Mouse (Mus musculus) limb, embryonic 10.5 days (tissue): ENCODE data around the gene Hoxa10. TPM values are rescaled to one million over a fixed set of nuclear protein-coding genes. Genes with fewer than 3 reads are reported as not detected.

ENCODE experiments used
- DNase-seq: peaks from one replicate; pipeline ENCODE4 v3.0.0-alpha.2; 2017; ENCODE audit warnings: low spot score
- H3K27ac ChIP-seq: fragments of 300-500 bp; sonication (generic); 2 replicates; pipeline ENCODE4 v1.5.1; 2016; ENCODE audit warnings: mild to moderate bottlenecking
- H3K27me3 ChIP-seq: fragments of 300-500 bp; sonication (generic); 2 replicates; pipeline ENCODE4 v1.6.1; 2016; ENCODE audit warnings: low read depth, mild to moderate bottlenecking; ENCODE audit not compliant: poor library complexity, severe bottlenecking
- H3K36me3 ChIP-seq: fragments of 300-500 bp; sonication (generic); 2 replicates; pipeline ENCODE4 v1.6.1; 2016; ENCODE audit warnings: mild to moderate bottlenecking, moderate library complexity
- H3K4me1 ChIP-seq: fragments of 300-500 bp; sonication (generic); 2 replicates; pipeline ENCODE4 v1.6.1; 2016
- H3K4me3 ChIP-seq: fragments of 300-500 bp; sonication (generic); 2 replicates; pipeline ENCODE4 v1.5.1; 2016; ENCODE audit warnings: mild to moderate bottlenecking, moderate library complexity
- H3K9me3 ChIP-seq: fragments of 300-500 bp; sonication (generic); replicated peaks from 2 replicates; pipeline ENCODE4 v1.6.1; 2016; ENCODE audit warnings: mild to moderate bottlenecking
- whole genome bisulfite sequencing: fragments of 180-500 bp; shearing (Covaris S2); methylation state at CpG from one replicate; pipeline ENCODE4 v1.1.7; 2016; 5-methylcytosine and 5-hydroxymethylcytosine counted together
- polyA plus RNA-seq: library from polyadenylated mRNA; unstranded; fragments of >200 nt; fragmentation: Nextera tagmentation; extraction: Ambion mirVana; gene quantifications from 2 replicates; pipeline ENCODE4 v1.2.1, GENCODE M21; 2016

Hoxa10 gene
- polyA plus RNA-seq, 1 experiment from 2014 or later, result 195 TPM

DNA sequence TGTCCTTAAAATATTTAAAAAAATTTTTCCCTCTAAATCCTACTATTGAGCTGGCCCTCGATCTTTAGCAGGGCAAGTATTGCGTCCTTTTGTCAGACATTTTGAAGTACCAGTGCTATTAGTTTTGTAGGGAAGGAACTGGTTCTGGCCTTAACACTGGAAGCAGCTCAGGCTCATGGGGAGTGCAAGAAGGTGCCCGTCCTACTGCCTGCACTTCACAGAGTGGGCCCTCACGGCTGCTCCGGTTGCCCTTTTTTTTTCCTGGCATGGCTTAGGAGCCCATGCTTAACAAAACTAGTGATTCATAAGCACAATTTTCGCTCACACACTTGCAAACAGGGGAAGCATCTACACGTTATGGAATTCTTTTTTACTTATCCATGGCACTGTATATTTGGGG, 1.7 kb downstream of the Hoxa10 start:
- WGBS, result under 1% methylated on average over 7 of the region's 7 CpGs

DNA sequence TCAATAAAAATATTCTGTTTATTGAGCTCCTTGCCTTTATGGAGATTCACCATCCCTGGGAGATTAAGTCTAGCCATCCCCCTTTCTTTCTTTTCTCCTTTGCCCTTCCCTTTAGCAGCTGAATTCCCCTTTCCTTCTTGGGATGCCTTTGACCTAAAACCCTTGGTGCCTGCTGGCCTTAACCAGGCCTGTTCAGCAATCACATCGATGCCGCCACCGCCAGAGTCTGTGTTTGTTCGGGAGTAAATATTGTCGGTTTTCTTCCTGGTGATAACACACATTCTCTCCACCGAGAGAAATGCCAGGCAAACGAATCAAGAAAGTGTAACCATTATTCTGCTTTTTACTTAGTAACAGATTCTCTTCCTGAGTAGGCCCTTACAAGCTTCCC, 2.5 kb downstream of the Hoxa10 start:
- Histone ChIP-seq H3K4me3 (peak overlapping the region; percentile 90), H3K4me1 (peaks cover 54% of the 10 kb centered on the region), H3K36me3 (peaks cover 47% of the 10 kb centered on the region), H3K27ac (peak overlapping the region; percentile 99), H3K9me3 (no peaks in the 10 kb centered on the region), H3K27me3 (peaks cover 79% of the 10 kb centered on the region)
- WGBS, result 1% methylated on average over 7 of the region's 7 CpGs
- no peak for DNase-seq

More for the DNA sequence above, 1.7 kb downstream of the Hoxa10 start:
- Histone ChIP-seq H3K9me3 (no peaks in the 10 kb centered on the region), H3K4me3 (peak overlapping the region; percentile 90), H3K27me3 (peaks cover 80% of the 10 kb centered on the region), H3K27ac (peak overlapping the region; percentile 99), H3K36me3 (peaks cover 47% of the 10 kb centered on the region), H3K4me1 (peaks cover 60% of the 10 kb centered on the region)
- DNase-seq, result no peak

- 6% methylated on average over 10 of the region's 10 CpGs for WGBS
- peaks cover 48% of the 10 kb centered on the region for H3K4me1 ChIP-seq
- H3K9me3 ChIP-seq, result no peaks in the 10 kb centered on the region
- H3K27ac ChIP-seq, result peak overlapping the region; percentile 99
- DNase-seq, result no peak
- H3K27me3 ChIP-seq, result peaks cover 73% of the 10 kb centered on the region
- peaks cover 47% of the 10 kb centered on the region for H3K36me3 ChIP-seq
- peak overlapping the region; percentile 90 for H3K4me3 ChIP-seq
These were observed 3.1 kb downstream of the Hoxa10 start for GRCm38 (mm10) chr6:52237346-52238154.

- Histone ChIP-seq H3K9me3 (no peaks in the 10 kb centered on the region), H3K36me3 (peaks cover 51% of the 10 kb centered on the region), H3K4me1 (peaks cover 42% of the 10 kb centered on the region), H3K27ac (peak overlapping the region; percentile 99), H3K4me3 (peak overlapping the region; percentile 90), H3K27me3 (peaks cover 67% of the 10 kb centered on the region)
- DNase-seq, result no peak
- WGBS, result 9% methylated on average over 3 of the region's 3 CpGs
These were observed 3.8 kb downstream of the Hoxa10 start for GRCm38 (mm10) chr6:52236806-52237205.

GRCm38 (mm10) chr6:52235866-52236265, 4.8 kb downstream of the Hoxa10 start:
- Histone ChIP-seq H3K36me3 (peaks cover 56% of the 10 kb centered on the region), H3K9me3 (no peaks in the 10 kb centered on the region), H3K4me1 (peaks cover 33% of the 10 kb centered on the region), H3K27me3 (peaks cover 58% of the 10 kb centered on the region), H3K4me3 (peak overlapping the region; percentile 90), H3K27ac (peak overlapping the region; percentile 99)
- 14% methylated on average over 6 of the region's 6 CpGs for WGBS
- DNase-seq, result no peak

- WGBS, result 22% methylated on average over 9 of the region's 9 CpGs
- H3K4me1 ChIP-seq, result peaks cover 32% of the 10 kb centered on the region
- peak overlapping the region; percentile 90 for H3K4me3 ChIP-seq
- H3K27me3 ChIP-seq, result peaks cover 56% of the 10 kb centered on the region
- H3K9me3 ChIP-seq, result no peaks in the 10 kb centered on the region
- peaks cover 62% of the 10 kb centered on the region for H3K36me3 ChIP-seq
- H3K27ac ChIP-seq, result peak overlapping the region; percentile 99
- DNase-seq, result no peak
These were observed 5.4 kb downstream of the Hoxa10 start for GRCm38 (mm10) chr6:52235267-52235666.

DNA sequence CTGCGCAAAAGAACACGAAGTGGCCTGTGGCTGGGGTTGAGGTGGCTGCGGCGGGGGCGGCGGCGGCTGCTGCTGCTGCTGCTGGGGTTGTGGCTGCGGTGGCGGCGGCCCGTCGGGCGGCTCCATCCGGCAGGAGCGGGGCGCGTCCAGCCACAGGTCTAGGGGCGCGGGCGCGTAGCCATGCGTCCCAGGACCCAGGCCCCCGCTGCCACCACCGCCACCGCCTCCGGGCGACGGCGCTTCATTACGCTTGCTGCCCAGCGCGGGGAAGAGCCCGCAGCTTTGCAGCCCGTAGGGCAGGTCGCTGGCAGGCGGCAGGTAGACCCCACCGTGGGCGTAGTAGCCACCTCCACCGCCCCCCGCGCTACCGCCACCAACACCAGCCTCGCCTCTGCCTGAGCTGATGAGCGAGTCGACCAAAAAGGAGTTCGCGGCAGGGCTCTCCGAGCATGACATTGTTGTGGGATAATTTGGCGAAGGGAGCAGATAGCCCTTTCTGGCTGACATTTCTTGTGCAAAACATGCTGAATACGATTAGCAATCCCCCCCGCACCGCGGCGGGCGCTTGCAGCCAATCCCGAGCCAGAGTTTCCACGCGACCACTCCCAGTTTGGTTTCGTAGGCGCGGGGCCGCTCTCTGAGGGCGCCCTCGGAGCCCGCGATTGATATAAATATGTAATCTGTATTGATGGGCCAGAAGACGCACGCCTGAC, 6.1 kb downstream of the Hoxa10 start:
- H3K4me3 ChIP-seq, result peak overlapping the region; percentile 90
- peak; percentile 88 for DNase-seq

GRCm38 (mm10) chr6:52233546-52234427, 6.9 kb downstream of the Hoxa10 start:
- peak overlapping the region; percentile 90 for H3K4me3 ChIP-seq
- peaks cover 77% of the 10 kb centered on the region for H3K36me3 ChIP-seq
- peak overlapping the region; percentile 99 for H3K27ac ChIP-seq

More for the DNA sequence above, 6.1 kb downstream of the Hoxa10 start:
- Histone ChIP-seq H3K36me3 (peaks cover 69% of the 10 kb centered on the region), H3K27ac (peak overlapping the region; percentile 99), H3K4me1 (peaks cover 32% of the 10 kb centered on the region), H3K9me3 (no peaks in the 10 kb centered on the region), H3K27me3 (peaks cover 56% of the 10 kb centered on the region)
- WGBS, result under 1% methylated on average over 68 of the region's 68 CpGs

GRCm38 (mm10) chr6:52232984-52233545, 7.6 kb downstream of the Hoxa10 start:
- DNase-seq, result no peak
- H3K36me3 ChIP-seq, result peaks cover 76% of the 10 kb centered on the region
- peak overlapping the region; percentile 90 for H3K4me3 ChIP-seq
- no peaks in the 10 kb centered on the region for H3K9me3 ChIP-seq
- H3K27ac ChIP-seq, result peak overlapping the region; percentile 99
- H3K27me3 ChIP-seq, result peaks cover 55% of the 10 kb centered on the region
- peaks cover 32% of the 10 kb centered on the region for H3K4me1 ChIP-seq
- WGBS, result under 1% methylated on average over 23 of the region's 23 CpGs

More at GRCm38 (mm10) chr6:52233546-52234427, 6.9 kb downstream of the Hoxa10 start:
- DNase-seq, result peak; percentile 77
- H3K9me3 ChIP-seq, result no peaks in the 10 kb centered on the region
- H3K4me1 ChIP-seq, result peaks cover 32% of the 10 kb centered on the region
- peaks cover 57% of the 10 kb centered on the region for H3K27me3 ChIP-seq
- under 1% methylated on average over 70 of the region's 70 CpGs for WGBS

GRCm38 (mm10) chr6:52232568-52232965, 8.1 kb downstream of the Hoxa10 start:
- under 1% methylated on average over 18 of the region's 18 CpGs for WGBS
- H3K27me3 ChIP-seq, result peaks cover 51% of the 10 kb centered on the region
- H3K4me1 ChIP-seq, result peaks cover 32% of the 10 kb centered on the region
- DNase-seq, result peak; percentile 70
- H3K4me3 ChIP-seq, result peak overlapping the region; percentile 90
- H3K27ac ChIP-seq, result peak overlapping the region; percentile 99
- H3K36me3 ChIP-seq, result peaks cover 71% of the 10 kb centered on the region
- no peaks in the 10 kb centered on the region for H3K9me3 ChIP-seq

DNA sequence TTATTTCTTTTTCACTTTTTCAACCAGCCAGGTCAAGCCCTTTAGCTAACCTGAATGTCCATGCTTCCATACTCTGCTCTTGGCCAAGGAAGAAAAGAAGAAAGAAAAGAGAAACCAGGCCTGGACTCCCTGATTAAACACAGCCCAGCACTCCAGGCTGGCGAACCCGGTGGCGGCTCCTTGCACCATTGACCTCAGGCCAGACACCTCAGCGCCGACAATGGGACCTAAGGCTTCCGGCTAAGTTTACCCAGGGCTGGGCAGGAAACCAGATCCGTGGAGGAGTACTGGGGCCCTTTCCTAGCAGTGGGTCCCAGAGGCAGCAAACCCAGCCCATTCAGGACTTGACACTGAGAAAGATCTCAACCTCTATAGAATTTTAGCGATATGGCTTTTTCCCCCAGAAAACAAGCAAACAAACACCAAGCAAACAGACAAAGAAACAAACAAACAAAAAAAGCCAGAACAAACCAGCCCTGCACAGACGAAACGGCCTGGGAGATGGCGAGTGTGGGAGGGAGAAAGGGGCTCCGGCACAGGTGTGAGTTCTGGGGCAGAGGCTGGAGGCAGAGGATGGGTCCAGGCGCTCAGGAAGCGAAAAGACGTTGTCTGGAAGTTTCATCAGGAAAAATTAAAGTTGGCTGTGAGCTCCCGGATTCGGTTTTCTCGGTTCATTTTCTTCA, 8.6 kb downstream of the Hoxa10 start:
- WGBS, result under 1% methylated on average over 18 of the region's 18 CpGs
- Histone ChIP-seq H3K4me3 (peak overlapping the region; percentile 90), H3K27me3 (peaks cover 47% of the 10 kb centered on the region), H3K4me1 (peaks cover 34% of the 10 kb centered on the region), H3K27ac (peak overlapping the region; percentile 99), H3K9me3 (no peaks in the 10 kb centered on the region), H3K36me3 (peaks cover 69% of the 10 kb centered on the region)
- DNase-seq, result no peak
